Mouse (Mus musculus) spleen, postnatal 10 days (tissue): Measurements from ENCODE around the gene Nt5m.
"Not testable (repeated sequence)": the region's sequence is repeated elsewhere in the genome, so short reads cannot be mapped to it uniquely, and the experiment has no call there.

Experiments
- DNase-seq, 2 experiments: peaks; one replicate each; pipeline ENCODE4 v3.0.0; 2021 to 2022; ENCODE audit warnings: low spot score in 2 of 2

Nt5m gene

DNA sequence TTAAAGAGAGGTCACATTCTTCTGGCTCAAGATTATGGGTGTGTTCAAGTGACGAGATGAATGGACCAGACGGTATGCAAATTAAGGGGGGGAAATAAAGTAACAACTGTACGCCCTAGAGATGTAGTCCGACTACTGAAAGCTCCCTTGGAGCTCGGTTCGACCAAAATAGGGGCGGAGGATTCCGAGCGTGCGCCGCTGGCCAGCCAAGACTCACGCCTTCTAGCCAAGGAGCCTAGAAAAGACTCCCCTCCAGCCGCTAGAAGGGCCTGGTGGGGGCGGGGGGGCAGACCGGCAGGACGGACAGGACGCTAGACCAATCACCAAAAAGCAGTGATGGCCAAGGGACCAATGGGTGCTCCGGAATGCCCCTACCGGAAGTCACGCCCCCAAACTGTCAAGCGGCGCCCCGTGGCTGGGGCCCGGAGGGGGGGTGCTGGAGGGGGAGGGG lies at the start of gene Nt5m:
Gene Nt5m, plus strand, starts transcription at position 440 of the 451 bp plus-strand sequence.
- DNase-seq = peak in 1 of 2 experiments; percentile 95

DNA sequence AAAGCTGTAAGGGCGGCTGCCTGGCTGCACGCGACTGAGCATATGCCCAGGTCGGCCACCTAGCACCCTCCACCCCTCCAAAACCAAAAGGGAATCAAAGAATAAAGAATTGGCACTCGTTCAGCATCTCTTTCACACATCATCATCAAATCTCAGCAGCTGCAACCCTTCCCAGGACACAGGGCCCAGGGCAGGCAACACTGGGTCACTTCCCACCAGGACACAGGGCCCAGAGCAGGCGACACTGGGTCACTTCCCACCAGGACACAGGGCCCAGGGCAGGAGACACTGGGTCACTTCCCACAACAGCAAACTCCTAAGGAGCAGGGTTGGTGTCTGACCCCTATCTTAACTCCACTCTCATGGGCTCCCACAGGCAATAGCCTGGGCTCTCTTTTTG lies 45.9 kb upstream of the Nt5m start:
- DNase-seq = no peak

DNA sequence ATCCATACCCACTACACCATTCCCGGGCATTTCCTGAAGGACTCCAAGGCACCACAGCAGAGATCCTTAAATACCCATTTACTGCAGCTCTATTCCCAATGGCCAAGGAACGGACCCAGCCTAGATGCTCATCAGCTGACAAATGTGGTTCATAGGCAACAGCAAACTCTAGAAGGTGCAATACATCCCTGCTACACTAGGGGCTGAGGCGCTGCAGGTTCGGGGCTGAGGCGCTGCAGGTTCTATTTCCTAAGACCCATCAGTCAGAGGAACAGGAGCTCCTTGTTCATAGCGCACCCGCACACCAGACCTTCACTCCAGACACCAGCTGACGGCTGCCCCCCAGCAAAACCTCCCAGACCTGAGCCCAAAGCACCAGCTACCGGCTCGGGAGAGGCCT lies 38.8 kb upstream of the Nt5m start:
- DNase-seq = no peak

DNA sequence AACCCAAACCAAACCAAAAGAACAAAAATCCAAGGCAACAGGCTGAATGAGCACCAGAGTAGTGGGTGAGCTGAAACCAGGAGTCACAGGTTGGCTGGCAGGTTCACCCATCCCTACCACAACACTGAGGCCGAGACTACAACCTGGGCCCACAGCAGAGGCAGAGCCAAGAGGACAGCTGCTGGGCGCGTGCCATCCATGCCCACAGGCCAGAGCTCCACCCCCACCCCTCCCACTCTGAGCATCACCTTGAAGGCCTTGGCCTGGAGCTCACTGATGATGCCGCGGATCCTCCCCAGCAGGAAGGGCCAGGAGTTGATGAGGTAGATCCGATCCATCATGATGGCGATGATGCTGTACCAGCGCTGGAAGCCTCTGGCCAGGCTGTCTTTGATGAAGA lies 37.4 kb upstream of the Nt5m start:
- DNase-seq = no peak

DNA sequence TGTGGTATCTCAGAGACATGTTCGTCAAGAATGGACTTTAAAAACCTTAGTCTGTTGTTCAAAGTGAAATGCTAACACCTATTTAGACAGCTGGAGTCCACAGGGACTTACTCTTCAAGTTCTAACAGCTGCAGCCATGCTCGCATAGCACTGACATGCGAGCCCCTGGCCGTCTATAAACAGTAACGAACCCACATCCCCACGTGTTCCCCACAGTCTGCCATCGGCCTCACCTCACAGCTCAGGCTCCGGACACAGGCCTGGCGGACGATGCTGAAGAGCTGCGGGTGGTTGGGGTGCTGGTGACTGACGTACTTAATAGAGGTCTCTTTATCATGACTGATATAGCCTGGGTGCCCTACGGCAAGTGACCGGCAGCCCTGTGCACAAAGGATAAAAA lies 35.7 kb upstream of the Nt5m start:
- DNase-seq = no peak

DNA sequence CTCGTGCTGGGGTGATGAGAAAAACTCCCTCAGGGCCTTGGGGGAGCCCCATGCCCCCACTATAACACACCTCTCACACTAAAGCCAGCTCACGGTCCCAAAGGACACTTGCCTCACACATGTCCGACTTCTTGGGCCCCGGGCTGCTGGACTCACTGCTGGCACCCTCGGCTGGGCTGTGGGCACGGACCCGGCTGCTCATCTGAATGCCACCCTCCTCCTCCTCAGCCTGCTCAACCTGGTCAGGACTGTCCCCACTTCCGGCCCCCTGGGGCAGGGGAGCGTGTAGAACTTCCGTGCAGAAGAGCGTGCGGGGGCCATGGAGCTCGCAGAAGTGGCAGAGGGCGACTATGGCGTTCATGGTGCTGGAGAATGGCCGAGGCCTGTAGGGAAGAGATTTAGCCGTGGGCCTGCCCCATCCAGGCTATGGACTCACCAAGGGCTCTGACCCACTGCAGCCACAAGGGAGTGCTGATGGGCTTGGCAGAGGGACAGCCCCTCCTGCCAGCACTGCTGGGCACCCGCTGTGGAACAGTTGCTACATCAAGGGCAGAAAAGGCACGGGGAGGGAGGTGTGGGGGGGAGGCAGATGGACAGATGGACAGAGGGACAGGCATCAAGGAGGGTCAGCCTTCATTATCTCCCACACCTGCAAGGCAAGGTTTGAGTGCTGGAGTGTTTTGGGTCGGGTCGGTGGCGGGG lies 34.7 kb upstream of the Nt5m start:
- peak in 1 of 2 experiments; percentile 13 for DNase-seq

GRCm38 (mm10) chr11:59805256-59805655 lies 34.0 kb upstream of the Nt5m start:
- no peak for DNase-seq

DNA sequence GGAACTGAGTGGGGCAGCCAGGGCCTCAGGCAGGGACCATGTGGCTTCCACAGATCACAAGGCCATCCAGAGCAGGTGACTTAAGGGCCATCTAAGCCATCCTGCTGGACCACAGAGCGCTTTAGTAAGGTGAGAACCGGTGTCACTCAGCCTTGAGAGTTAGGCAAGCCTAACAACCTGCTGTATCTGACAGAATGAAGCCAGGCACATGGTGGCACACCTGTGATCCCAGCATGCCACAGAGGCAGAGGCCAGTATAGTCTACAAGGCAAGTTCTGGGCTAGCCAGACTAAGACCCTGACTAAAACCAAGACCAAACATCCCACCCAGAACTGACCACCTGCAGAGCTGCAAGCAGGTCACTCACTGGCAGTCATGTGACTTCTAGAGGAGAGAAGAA lies 33.6 kb upstream of the Nt5m start:
- DNase-seq = no peak

DNA sequence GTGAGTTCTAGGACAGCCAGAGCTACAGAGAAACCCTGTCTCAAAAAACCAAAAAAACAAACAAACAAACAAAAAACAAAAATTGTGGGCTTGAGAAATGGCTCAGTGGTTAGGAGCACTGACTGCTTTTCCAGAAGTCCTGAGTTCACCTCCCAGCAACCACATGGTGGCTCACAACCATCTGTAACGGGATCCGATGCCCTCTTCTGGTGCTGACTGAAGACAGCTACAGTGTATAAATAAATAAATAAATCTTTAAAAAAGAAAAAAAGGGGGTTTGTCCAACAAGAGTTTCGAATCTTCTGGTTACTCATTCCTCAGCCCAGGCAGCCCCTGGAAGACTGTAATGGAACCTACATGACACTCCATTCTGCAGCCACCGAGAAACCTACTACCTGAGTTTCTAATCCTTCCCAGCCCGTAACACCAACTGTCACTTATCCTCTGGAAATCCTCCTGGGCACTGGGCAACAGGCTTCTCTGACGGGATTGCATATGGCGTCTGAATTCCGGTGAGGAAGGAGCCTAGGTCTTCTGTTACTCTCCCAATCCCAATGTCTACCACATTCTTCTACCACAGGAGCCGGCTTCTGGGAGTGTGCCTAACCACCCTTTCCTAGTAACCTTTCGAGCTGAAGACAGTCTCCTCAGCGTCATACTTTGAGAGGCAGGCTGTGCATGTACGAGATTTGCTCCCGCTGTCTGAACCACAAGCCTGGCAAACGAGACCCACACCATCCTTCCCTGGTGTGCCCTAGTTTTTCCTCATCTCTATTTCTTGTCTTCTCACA lies 30.9 kb upstream of the Nt5m start:
- DNase-seq = no peak

DNA sequence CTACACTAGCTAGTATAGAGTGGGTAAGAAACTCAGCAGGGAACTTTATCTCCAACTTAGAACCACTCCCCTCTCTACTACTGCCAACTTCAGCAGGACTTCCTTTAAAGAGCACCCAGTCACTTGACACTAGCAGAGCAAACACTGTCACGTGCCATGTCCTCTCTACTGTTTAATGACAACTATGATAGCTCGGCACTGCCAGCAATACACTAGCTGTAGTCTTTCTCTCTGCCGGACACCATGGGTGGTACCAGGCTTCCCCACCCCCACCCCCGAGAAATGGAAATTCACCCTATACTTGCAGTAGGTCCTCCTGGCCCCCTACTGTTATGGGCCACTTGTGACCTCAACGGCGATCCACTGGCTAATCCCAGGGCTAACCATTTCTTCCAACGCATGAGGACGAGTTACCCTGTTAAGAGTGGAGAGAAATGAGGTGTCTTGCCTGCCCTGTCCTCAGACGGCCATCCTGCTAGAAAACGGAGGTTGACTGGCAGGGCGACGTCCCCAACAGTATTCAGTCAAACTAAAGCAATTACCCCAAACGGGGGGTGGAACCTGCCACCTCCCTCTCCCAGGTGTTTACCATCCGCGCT lies 30.1 kb upstream of the Nt5m start:
- peak in 1 of 2 experiments; percentile 47 for DNase-seq

DNA sequence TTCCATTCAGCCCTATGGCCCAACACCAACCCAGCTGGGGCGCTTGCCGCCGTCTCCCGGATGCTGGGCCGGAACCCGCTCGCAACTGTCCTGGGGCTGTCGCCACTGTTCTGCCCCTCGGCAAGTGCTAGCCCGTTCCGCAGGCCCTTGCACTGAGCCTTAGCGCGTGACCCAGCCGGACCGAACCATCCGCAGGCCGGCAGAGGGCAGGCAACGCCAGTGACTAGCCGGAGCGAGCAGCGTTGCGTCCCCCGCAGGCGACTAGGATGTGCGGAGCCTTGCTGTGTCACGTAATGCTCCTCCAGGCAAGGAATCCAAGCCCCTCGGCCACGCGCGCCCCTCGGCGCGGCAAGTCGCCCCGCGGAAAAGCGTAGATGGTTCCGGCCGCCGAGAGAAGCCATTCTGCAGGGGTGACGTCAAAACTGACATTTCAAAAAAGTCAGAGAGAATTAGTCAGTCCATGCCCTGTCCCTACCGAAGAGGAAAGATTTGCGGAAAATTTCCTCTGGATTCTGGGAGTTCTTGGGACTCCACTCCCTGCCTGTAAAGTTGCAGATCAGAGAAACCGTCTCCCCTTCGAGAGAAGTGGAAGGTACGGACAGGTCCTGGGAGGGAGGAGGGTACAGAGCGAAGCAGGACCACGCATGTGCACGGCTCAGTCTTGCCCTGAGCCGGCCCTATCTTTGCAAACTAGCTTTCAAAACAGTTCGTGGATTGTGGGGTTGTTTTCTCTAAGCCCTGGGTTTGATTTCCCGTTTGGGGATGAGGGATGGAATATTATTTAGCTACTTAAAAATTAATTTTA lies 29.4 kb upstream of the Nt5m start, which contains the start of gene Flcn:
Gene Flcn, minus strand, starts transcription at position 347 of the 805 bp plus-strand sequence.
- peak; percentile 86 to 90 for DNase-seq

DNA sequence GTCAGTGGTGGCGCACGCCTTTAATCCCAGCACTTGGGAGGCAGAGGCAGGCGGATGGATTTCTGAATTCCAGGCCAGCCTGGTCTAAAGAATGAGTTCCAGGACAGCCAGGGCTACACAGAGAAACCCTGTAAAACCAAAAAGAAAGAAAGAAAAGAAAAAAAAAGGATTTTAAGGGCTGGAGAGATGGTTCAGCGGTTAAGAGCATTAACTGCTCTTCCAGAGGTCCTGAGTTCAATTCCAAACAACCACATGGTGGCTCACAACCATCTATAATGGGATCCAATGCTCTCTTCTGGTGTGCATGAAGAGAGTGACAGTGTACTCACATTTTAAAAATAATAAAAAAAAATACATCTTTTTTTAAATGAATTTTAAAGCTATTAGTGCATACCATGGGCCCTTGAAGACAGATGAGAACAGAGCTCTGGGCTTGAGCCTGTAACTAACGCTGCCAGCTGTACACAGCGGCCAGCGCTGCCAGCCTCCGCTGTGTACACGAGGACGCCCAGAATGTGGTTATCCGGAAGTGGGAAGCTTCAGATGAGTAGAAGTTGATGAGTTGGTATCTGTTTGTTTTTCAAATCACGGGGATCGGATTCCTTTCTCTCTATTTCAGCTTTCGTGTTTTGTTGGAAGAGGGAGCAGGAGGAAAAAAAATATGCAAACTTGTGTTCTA lies 28.6 kb upstream of the Nt5m start:
- DNase-seq = peak in 1 of 2 experiments; percentile 9

GRCm38 (mm10) chr11:59811211-59811610 lies 28.0 kb upstream of the Nt5m start:
- DNase-seq = no peak

GRCm38 (mm10) chr11:59813276-59813675 lies 26.0 kb upstream of the Nt5m start:
- DNase-seq = no peak

DNA sequence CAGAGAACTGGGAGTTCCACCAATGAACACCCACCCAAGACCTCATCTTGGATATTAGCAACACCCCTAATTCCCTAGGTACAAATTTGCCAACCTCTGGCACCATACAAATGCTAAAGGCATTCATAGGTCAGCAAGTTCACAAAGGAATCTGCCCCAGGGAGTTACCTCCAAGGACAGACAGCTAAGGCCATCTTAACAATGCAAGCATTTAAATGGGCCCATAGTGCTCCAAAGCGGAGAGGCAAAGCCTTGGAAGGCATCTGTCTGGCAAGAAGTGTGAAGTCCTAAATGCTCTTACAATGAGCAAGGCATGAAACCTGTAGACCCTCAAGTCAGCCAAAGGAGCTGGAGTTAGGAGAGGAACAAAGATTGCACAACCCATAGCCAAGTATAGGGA lies 24.9 kb upstream of the Nt5m start:
- no peak for DNase-seq

- DNase-seq = no peak
Observed at GRCm38 (mm10) chr11:59814936-59815335, 24.3 kb upstream of the Nt5m start.

GRCm38 (mm10) chr11:59815482-59816065 lies 23.7 kb upstream of the Nt5m start:
- no peak for DNase-seq

DNA sequence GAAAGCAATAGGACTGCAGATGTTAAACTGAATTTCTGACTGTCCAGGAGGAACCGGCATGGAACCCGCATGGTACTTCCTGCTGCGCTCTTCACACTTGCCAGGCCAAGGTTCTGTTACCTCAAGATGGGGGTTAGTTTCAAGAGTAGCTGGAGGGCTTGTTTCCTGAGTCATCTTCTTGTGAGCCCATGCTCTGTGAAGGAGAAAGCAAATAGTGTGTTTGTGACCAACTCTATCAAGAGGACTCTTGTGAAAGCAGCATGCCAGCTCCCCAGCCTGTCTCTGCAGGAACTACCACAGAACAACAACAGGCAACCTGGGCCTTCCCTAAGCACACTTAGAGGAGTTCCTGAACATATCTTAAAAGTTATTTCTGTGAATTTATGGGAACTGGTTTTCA lies 21.3 kb upstream of the Nt5m start:
- no peak for DNase-seq

DNA sequence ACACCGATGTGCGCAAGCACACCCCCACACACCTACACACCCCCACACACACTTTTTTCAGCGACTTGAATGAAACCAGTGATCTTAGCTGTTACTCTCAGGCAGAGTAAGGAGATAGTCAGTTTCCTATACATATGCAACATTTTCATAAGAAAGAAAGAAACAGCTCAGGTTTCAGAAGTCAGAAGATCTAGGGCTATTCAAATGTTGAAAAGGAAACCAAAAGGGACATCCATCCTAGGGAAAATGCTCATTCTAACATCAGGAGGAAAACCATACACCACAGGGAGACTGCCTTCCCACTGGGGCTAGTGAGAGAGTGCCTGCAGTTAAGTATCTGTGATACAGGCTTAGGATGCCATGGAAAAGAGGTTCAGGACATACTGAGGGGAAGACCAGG lies 17.6 kb upstream of the Nt5m start:
- DNase-seq = no peak

DNA sequence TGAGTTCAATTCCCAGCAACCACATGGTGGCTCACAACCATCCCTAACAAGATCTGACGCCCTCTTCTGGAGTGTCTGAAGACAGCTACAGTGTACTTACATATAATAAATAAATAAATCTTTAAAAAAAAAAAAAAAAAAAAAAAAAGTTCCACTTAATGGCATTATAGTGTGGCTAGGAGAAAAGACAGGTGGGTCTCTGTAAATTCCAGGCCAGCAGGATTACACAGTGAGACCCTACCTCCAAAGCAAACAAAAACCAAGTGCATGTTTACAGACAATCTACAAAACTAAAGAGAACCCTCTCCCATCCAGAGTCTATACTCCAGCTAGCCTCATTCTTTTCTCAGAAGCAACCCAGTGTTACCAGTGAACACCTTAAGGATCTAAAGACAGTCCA lies 1.5 kb upstream of the Nt5m start:
- DNase-seq = not testable (repeated sequence)

GRCm38 (mm10) chr11:59838426-59838825 lies 821 bp upstream of the Nt5m start:
- no peak for DNase-seq
